Mouse (Mus musculus): ENCODE data around the gene Fam120b.

DNA sequence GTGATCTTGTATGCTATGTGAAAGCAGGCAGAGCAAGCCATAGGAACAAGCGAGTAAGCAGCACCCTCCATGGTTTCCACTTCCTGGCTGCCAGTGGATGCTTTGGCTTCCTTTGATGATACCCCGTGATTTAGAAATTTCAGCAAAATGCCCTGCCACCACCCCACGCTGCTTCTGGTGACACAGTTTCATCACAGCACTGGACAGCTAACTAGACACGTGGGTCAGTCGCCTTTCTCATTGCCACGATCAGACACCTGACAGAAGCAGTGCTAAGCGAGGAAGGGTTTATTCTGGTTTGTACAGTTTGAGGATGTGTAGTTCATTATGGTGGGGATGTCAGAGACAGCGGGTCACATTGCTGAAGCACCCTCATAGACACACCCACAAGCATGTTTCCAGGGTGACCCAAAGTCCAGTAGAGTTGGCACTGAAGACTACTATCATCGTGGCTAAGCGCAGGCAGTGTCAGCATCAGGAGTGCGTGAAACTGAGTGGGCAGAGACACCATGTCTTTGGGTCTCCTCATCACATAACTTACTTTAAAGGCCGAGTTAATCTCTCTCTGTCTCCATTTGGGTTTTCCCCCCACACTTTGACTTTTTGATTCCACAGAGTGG, 20.7 kb downstream of the Fam120b start:
- no peak for TF ChIP-seq CTCF (IDR thresholded peaks at IDR 0.05; ENCODE audit: low read depth, low read length)
- no peak for TF ChIP-seq TAL1 (conservative IDR thresholded peaks at IDR 0.05; ENCODE audit: low read depth, low read length)
- no peak for TF ChIP-seq POLR2AphosphoS5 (IDR thresholded peaks at IDR 0.05; ENCODE audit: insufficient replicate concordance, low read depth, low read length)
- TF ChIP-seq GATA1 (IDR thresholded peaks at IDR 0.05; ENCODE audit: borderline replicate concordance, low read length), result no peak

All from G1E (cell line).